Mouse (Mus musculus) embryonic fibroblast, embryonic 13.5 days (primary cell): ENCODE results near the gene 1700018F24Rik.

Source experiments
- CTCF ChIP-seq: IDR thresholded peaks from 2 replicates; pipeline ENCODE4 v1.5.1; 2011; ENCODE audit warnings: mild to moderate bottlenecking, control low read depth, low read length, moderate library complexity, borderline replicate concordance; ENCODE audit not compliant: insufficient read depth
- POLR2A ChIP-seq: IDR thresholded peaks from 2 replicates; pipeline ENCODE4 v1.6.1; 2011; ENCODE audit warnings: low read depth, mild to moderate bottlenecking, control low read depth, low read length, moderate library complexity

DNA sequence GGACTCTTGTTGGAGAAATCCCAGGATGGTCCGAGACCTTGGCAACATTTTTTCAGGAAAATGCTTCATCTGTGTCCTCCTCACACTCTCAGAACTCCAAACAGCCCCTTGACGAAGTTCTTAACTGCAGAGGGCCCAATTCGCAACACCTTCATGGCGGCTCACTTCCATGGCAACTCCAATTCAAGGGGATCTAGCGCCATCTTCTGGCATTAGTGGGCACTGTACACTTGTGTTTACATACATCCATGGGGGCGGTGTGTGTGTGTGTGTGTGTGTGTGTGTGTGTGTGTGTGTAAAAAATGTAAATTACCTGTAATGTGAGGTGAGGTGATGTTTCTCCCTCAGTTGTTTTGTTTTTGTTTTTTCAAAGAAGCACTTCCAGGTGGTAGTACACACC lies 28.6 kb downstream of the 1700018F24Rik start:
- TF ChIP-seq CTCF (no peak), POLR2A (no peak)
